Mouse (Mus musculus): ENCODE measurements around the gene Ccser1.

DNA sequence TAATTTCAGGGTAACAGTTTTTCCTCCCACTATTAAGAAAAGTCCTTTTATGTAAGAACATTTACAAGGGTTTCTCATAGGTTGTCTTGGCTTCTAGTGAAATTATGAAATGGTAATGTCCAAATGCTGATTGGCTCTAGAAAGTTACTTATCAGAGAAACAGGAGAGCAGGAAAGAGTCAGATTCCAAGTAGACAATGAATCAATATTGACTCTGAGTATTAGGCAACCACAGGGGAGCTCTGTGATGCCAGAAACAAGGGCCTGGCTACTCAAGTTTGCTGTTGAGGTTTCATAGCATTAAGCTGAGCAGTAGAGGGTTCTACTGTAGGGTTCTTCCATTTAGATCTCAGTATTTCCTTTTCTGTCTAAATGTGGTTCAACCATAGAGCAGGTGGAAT is 481.3 kb downstream of the Ccser1 start:
- TF ChIP-seq CHD2 (IDR thresholded peaks at IDR 0.05; ENCODE audit: low read depth, low read length) (no peak), ZNF384 (IDR thresholded peaks at IDR 0.05; ENCODE audit: low read depth, low read length) (no peak), HCFC1 (IDR thresholded peaks at IDR 0.05; ENCODE audit: borderline replicate concordance, insufficient read depth, low read length) (no peak), MAFK (IDR thresholded peaks at IDR 0.05; ENCODE audit: insufficient read depth, low read depth, low read length) (no peak), ZC3H11A (IDR thresholded peaks at IDR 0.05; ENCODE audit: borderline replicate concordance, low read depth, low read length) (no peak)

All from ES-E14 (cell line).